16 mouse cellular contexts compared by ENCODE assay signal in the genomic region with DNA sequence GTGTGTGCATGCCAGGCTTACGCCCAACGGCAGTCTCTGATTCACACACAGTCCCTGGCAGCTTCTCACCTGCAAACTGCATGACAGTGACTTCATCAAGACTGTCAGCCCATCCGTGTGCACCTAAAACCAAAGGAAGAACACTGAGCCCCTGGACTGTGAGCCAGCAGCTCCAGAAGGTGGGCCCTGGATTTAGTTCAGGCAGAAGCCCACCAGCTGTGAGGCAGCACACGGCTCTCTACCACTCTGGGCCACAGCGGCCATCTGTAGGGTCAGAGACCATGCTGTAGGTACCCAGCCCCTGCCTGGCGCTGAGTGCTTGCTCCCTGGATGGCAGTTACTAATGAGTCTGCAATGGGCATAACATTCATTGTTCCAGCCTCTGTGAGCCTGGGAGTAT.
DNase-seq lines count a peak whose midpoint lies in the region; ATAC-seq lines count a peak whose summit lies in the region.
"Had no signal": no experiment of that assay in that cellular context is flagged by ENCODE, and none has a peak within 500 bp of the region (broad histone marks: within the 10 kb centered on the region; RNA-seq: fewer than 3 reads in every experiment).

No protein-coding gene starts in this region.

- H3K9ac ChIP-seq in kidney, embryonic 15.5 days: no peak overlapping the region
- no peak overlapping the region for H3K9ac ChIP-seq in embryonic facial prominence, embryonic 14.5 days (ENCODE audit: low read depth, low read length)
- no peak overlapping the region for H3K9ac ChIP-seq in hindbrain, embryonic 16.5 days (ENCODE audit: low read depth, low read length)
- H3K9ac ChIP-seq: embryonic facial prominence, embryonic 15.5 days had no signal

- H3K4me2 ChIP-seq in kidney, embryonic 15.5 days: no peak overlapping the region
- H3K4me2 ChIP-seq in embryonic facial prominence, embryonic 14.5 days (ENCODE audit: low read depth, low read length): no peak overlapping the region
- no peak overlapping the region for H3K4me2 ChIP-seq in hindbrain, embryonic 16.5 days (ENCODE audit: low read length)
- H3K4me2 ChIP-seq: embryonic facial prominence, embryonic 15.5 days had no signal

- H3K4me3 ChIP-seq in kidney, embryonic 15.5 days (replicated peaks): no peak overlapping the region
- no peak overlapping the region for H3K4me3 ChIP-seq in embryonic facial prominence, embryonic 10.5 days
- no peak overlapping the region for H3K4me3 ChIP-seq in embryonic facial prominence, embryonic 14.5 days (ENCODE audit: low read depth, low read length)
- H3K4me3 ChIP-seq in hindbrain, embryonic 16.5 days (ENCODE audit: low read length): no peak overlapping the region
- H3K4me3 ChIP-seq: embryonic facial prominence, embryonic 15.5 days had no signal

- H3K4me1 ChIP-seq in kidney, embryonic 15.5 days: peaks cover 77% of the 10 kb centered on the region
- peaks cover 93% of the 10 kb centered on the region for H3K4me1 ChIP-seq in embryonic facial prominence, embryonic 10.5 days
- H3K4me1 ChIP-seq in embryonic facial prominence, embryonic 14.5 days (ENCODE audit: control insufficient read depth, insufficient read depth, low read length): peaks cover 42% of the 10 kb centered on the region
- peaks cover 43% of the 10 kb centered on the region for H3K4me1 ChIP-seq in hindbrain, embryonic 16.5 days (ENCODE audit: control insufficient read depth, insufficient read depth, low read depth, low read length)

- H3K27ac ChIP-seq in kidney, embryonic 15.5 days: peak overlapping the region; percentile 73
- H3K27ac ChIP-seq in embryonic facial prominence, embryonic 10.5 days (replicated peaks): peak overlapping the region; percentile 87; the same call in 1 of the 2 replicates
- 0 out of 2 replicates have a peak overlapping the region, but pooled peaks have one; percentile 1 for H3K27ac ChIP-seq in embryonic facial prominence, embryonic 14.5 days (replicated peaks; ENCODE audit: low read depth, low read length)
- H3K27ac ChIP-seq in hindbrain, embryonic 16.5 days (ENCODE audit: low read depth, low read length): peak overlapping the region; percentile 21; the same call in 1 of the 2 replicates

- H3K27me3 ChIP-seq in kidney, embryonic 15.5 days: no peaks in the 10 kb centered on the region
- no peaks in the 10 kb centered on the region for H3K27me3 ChIP-seq in embryonic facial prominence, embryonic 10.5 days (replicated peaks; ENCODE audit: low read depth, poor library complexity, severe bottlenecking)
- H3K27me3 ChIP-seq in embryonic facial prominence, embryonic 14.5 days (replicated peaks; ENCODE audit: control insufficient read depth, insufficient read depth, low read length): no peaks in the 10 kb centered on the region
- H3K27me3 ChIP-seq in hindbrain, embryonic 16.5 days (replicated peaks; ENCODE audit: control insufficient read depth, insufficient read depth, low read length): no peaks in the 10 kb centered on the region
- H3K27me3 ChIP-seq: embryonic facial prominence, embryonic 15.5 days had no signal

- no peaks in the 10 kb centered on the region for H3K36me3 ChIP-seq in kidney, embryonic 15.5 days
- peaks cover 4% of the 10 kb centered on the region; the same call in 1 of the 2 replicates for H3K36me3 ChIP-seq in embryonic facial prominence, embryonic 10.5 days (replicated peaks)
- no peaks in the 10 kb centered on the region for H3K36me3 ChIP-seq in embryonic facial prominence, embryonic 14.5 days (ENCODE audit: control insufficient read depth, insufficient read depth, low read length)
- no peaks in the 10 kb centered on the region for H3K36me3 ChIP-seq in hindbrain, embryonic 16.5 days (ENCODE audit: control insufficient read depth, insufficient read depth, low read length)
- H3K36me3 ChIP-seq: embryonic facial prominence, embryonic 15.5 days had no signal

- WGBS in kidney, embryonic 15.5 days: 73% methylated on average over 6 of the region's 6 CpGs
- WGBS in embryonic facial prominence, embryonic 10.5 days: 84% methylated on average over 6 of the region's 6 CpGs
- WGBS in embryonic facial prominence, embryonic 14.5 days: 78% methylated on average over 6 of the region's 6 CpGs
- 59% methylated on average over 6 of the region's 6 CpGs for WGBS in hindbrain, embryonic 16.5 days

- no peak for DNase-seq in kidney, postnatal 25 days
- no peak for DNase-seq in embryonic facial prominence, embryonic 10.5 days (ENCODE audit: low spot score)
- DNase-seq in embryonic facial prominence, embryonic 14.5 days (ENCODE audit: low spot score): no peak
- no peak for DNase-seq in adrenal gland, postnatal 10 days
- DNase-seq: cerebellum, adult 2 months; heart, adult 11 months; heart, postnatal 10 days; layer of hippocampus, adult 9-11 months; left cerebral cortex, postnatal 4 days; lung, adult 2 months; thymus, postnatal 14 days had no signal

- ATAC-seq in kidney, embryonic 15.5 days (replicated peaks; ENCODE audit: low FRiP score): no peak
- no peak for ATAC-seq in embryonic facial prominence, embryonic 14.5 days (ENCODE audit: low read depth)
- ATAC-seq in hindbrain, embryonic 16.5 days: no peak
- ATAC-seq in megakaryocyte progenitor cell, adult 5-6 weeks (replicated peaks; ENCODE audit: poor library complexity): no peak
- ATAC-seq: CD4-positive, CD25-positive, alpha-beta regulatory T cell, adult 4 months had no signal

- no peaks in the 10 kb centered on the region for H3K9me3 ChIP-seq in kidney, embryonic 15.5 days (replicated peaks)
- no peaks in the 10 kb centered on the region for H3K9me3 ChIP-seq in embryonic facial prominence, embryonic 10.5 days
- H3K9me3 ChIP-seq in embryonic facial prominence, embryonic 14.5 days (ENCODE audit: control insufficient read depth, low read length): no peaks in the 10 kb centered on the region
- H3K9me3 ChIP-seq in hindbrain, embryonic 16.5 days (ENCODE audit: control insufficient read depth, low read length): no peaks in the 10 kb centered on the region
- H3K9me3 ChIP-seq: embryonic facial prominence, embryonic 15.5 days had no signal

Comparison
In these comparisons a context has a peak if more than half of its experiments do, and no peak if none do; other contexts are left out.
1. H3K27ac ChIP-seq: peak in every context shown above with its lines; median percentile 87 in embryonic facial prominence, embryonic 10.5 days; 73 in kidney, embryonic 15.5 days; 21 in hindbrain, embryonic 16.5 days; 1 in embryonic facial prominence, embryonic 14.5 days.